Comparison of ENCODE assay signal across 14 mouse cellular contexts in genomic region chr10:82989418-82990025, GRCm38 (mm10). TPM values are rescaled to one million over a fixed set of nuclear protein-coding genes. Genes with fewer than 3 reads are reported as not detected.
DNase-seq lines count a peak whose midpoint lies in the region; ATAC-seq lines count a peak whose summit lies in the region.
"Had no signal": no experiment of that assay in that cellular context is flagged by ENCODE, and none has a peak within 500 bp of the region (broad histone marks: within the 10 kb centered on the region; RNA-seq: fewer than 3 reads in every experiment).

No protein-coding gene starts in this region.

- H3K27ac ChIP-seq in heart, embryonic 12.5 days (ENCODE audit: poor library complexity, severe bottlenecking), result peak overlapping the region; percentile 10; the same call in 1 of the 2 replicates
- no peak overlapping the region for H3K27ac ChIP-seq in midbrain, embryonic 11.5 days (ENCODE audit: low read depth, low read length)
- no peak overlapping the region for H3K27ac ChIP-seq in midbrain, embryonic 10.5 days (replicated peaks)
- peak overlapping the region; percentile 89 for H3K27ac ChIP-seq in liver, embryonic 12.5 days
- H3K27ac ChIP-seq: lung, embryonic 15.5 days had no signal

- H3K9ac ChIP-seq in heart, embryonic 12.5 days, result 0 out of 2 replicates have a peak overlapping the region, but pooled peaks have one; percentile 14
- H3K9ac ChIP-seq in midbrain, embryonic 11.5 days (ENCODE audit: low read length), result no peak overlapping the region
- no peak overlapping the region for H3K9ac ChIP-seq in liver, embryonic 12.5 days
- H3K9ac ChIP-seq: lung, embryonic 15.5 days had no signal

- H3K4me1 ChIP-seq in heart, embryonic 12.5 days (replicated peaks), result peaks cover 66% of the 10 kb centered on the region
- peaks cover 27% of the 10 kb centered on the region for H3K4me1 ChIP-seq in midbrain, embryonic 11.5 days (ENCODE audit: control insufficient read depth, insufficient read depth, low read length)
- H3K4me1 ChIP-seq in midbrain, embryonic 10.5 days, result peaks cover 62% of the 10 kb centered on the region
- H3K4me1 ChIP-seq in liver, embryonic 12.5 days, result peaks cover 87% of the 10 kb centered on the region

- no peak overlapping the region for H3K4me3 ChIP-seq in heart, embryonic 12.5 days
- H3K4me3 ChIP-seq in midbrain, embryonic 11.5 days (ENCODE audit: low read depth, low read length), result no peak overlapping the region
- H3K4me3 ChIP-seq in midbrain, embryonic 10.5 days, result no peak overlapping the region
- no peak overlapping the region for H3K4me3 ChIP-seq in liver, embryonic 12.5 days
- H3K4me3 ChIP-seq: lung, embryonic 15.5 days had no signal

- 73% methylated on average over 13 of the region's 13 CpGs for WGBS in heart, embryonic 12.5 days
- WGBS in midbrain, embryonic 11.5 days, result 55% methylated on average over 13 of the region's 13 CpGs
- WGBS in midbrain, embryonic 10.5 days, result 63% methylated on average over 13 of the region's 13 CpGs
- WGBS in liver, embryonic 12.5 days (ENCODE audit: insufficient replicate concordance), result 73% methylated on average over 13 of the region's 13 CpGs

- H3K36me3 ChIP-seq in heart, embryonic 12.5 days, result no peaks in the 10 kb centered on the region
- no peaks in the 10 kb centered on the region for H3K36me3 ChIP-seq in midbrain, embryonic 11.5 days (ENCODE audit: control insufficient read depth, insufficient read depth, low read length)
- H3K36me3 ChIP-seq in midbrain, embryonic 10.5 days, result no peaks in the 10 kb centered on the region
- H3K36me3 ChIP-seq in liver, embryonic 12.5 days, result no peaks in the 10 kb centered on the region
- H3K36me3 ChIP-seq: lung, embryonic 15.5 days had no signal

- 0 out of 2 replicates have a peak overlapping the region, but pooled peaks have one; percentile 6 for H3K4me2 ChIP-seq in heart, embryonic 12.5 days
- no peak overlapping the region for H3K4me2 ChIP-seq in midbrain, embryonic 11.5 days
- peak overlapping the region; percentile 94 for H3K4me2 ChIP-seq in liver, embryonic 12.5 days
- H3K4me2 ChIP-seq: lung, embryonic 15.5 days had no signal

- no peak for ATAC-seq in heart, embryonic 12.5 days (ENCODE audit: insufficient number of reproducible peaks, low FRiP score)
- no peak for ATAC-seq in midbrain, embryonic 11.5 days (ENCODE audit: low FRiP score)
- no peak for ATAC-seq in liver, embryonic 12.5 days
- ATAC-seq: intestine, postnatal 0 days had no signal

- no peaks in the 10 kb centered on the region for H3K27me3 ChIP-seq in heart, embryonic 12.5 days (replicated peaks)
- H3K27me3 ChIP-seq in midbrain, embryonic 11.5 days (ENCODE audit: control insufficient read depth, insufficient read depth, low read length), result peaks cover 4% of the 10 kb centered on the region
- H3K27me3 ChIP-seq in midbrain, embryonic 10.5 days (ENCODE audit: low read depth, poor library complexity, severe bottlenecking), result peaks cover 66% of the 10 kb centered on the region
- peaks cover 2% of the 10 kb centered on the region; the same call in 1 of the 2 replicates for H3K27me3 ChIP-seq in liver, embryonic 12.5 days (replicated peaks)
- H3K27me3 ChIP-seq: lung, embryonic 15.5 days had no signal

- no peak for DNase-seq in heart, adult 8-10 months (ENCODE audit: low spot score)
- peak; percentile 83 for DNase-seq in midbrain, embryonic 11.5 days (ENCODE audit: low spot score, missing footprints)
- DNase-seq in midbrain, embryonic 10.5 days (ENCODE audit: low spot score), result no peak
- peak; percentile 60 for DNase-seq in retina, postnatal 1 day
- DNase-seq in yolk sac, embryonic 10.5 days (ENCODE audit: low spot score), result no peak
- DNase-seq in right cerebral cortex, adult 2 months (ENCODE audit: low spot score in 2 of 2), result no peak
- DNase-seq: cerebellum, adult 2 months; gastrocnemius, postnatal 14 days; heart, postnatal 10 days; thymus, postnatal 14 days had no signal

- H3K9me3 ChIP-seq in heart, embryonic 12.5 days (replicated peaks), result no peaks in the 10 kb centered on the region
- no peaks in the 10 kb centered on the region for H3K9me3 ChIP-seq in midbrain, embryonic 11.5 days (ENCODE audit: control insufficient read depth, low read length)
- no peaks in the 10 kb centered on the region for H3K9me3 ChIP-seq in midbrain, embryonic 10.5 days (replicated peaks)
- H3K9me3 ChIP-seq in liver, embryonic 12.5 days (replicated peaks), result no peaks in the 10 kb centered on the region
- H3K9me3 ChIP-seq: lung, embryonic 15.5 days had no signal

RNA-seq across cellular contexts. Expression of gene Chst11, which starts 4.2 kb away (rescaled TPM):
- polyA plus RNA-seq in heart, embryonic 12.5 days (2016; fragmentation: Nextera tagmentation; extraction: Ambion mirVana), result 3.5 and 4.1 TPM in 2 replicates
- 1 to 10 TPM; 2.1 to 3.1 (median 2.7) TPM for total RNA-seq in heart, adult 8-10 months (2022)
- 1.6 and 1.8 TPM in 2 replicates for polyA plus RNA-seq in midbrain, embryonic 11.5 days (2014; fragmentation: Nextera tagmentation; extraction: Ambion mirVana)
- 0.94 and 1.1 TPM in 2 replicates for polyA plus RNA-seq in midbrain, embryonic 10.5 days (2016; fragmentation: Nextera tagmentation; extraction: Ambion mirVana)
- 1.9 TPM in 2 replicates for polyA plus RNA-seq in liver, embryonic 12.5 days (2016; fragmentation: Nextera tagmentation; extraction: Ambion mirVana)

Comparison
In these comparisons a context has a peak if more than half of its experiments do, and no peak if none do; other contexts are left out.
1. DNase-seq: peak in midbrain, embryonic 11.5 days (single experiment) and retina, postnatal 1 day (single experiment); none in heart, adult 8-10 months (single experiment), midbrain, embryonic 10.5 days (single experiment), yolk sac, embryonic 10.5 days (single experiment) and right cerebral cortex, adult 2 months (0 of 2).
2. H3K27ac ChIP-seq: peak in heart, embryonic 12.5 days (single experiment) and liver, embryonic 12.5 days (single experiment); none in midbrain, embryonic 11.5 days (single experiment) and midbrain, embryonic 10.5 days (single experiment).